Mouse (Mus musculus): ENCODE results near the gene Kng1.

DNA sequence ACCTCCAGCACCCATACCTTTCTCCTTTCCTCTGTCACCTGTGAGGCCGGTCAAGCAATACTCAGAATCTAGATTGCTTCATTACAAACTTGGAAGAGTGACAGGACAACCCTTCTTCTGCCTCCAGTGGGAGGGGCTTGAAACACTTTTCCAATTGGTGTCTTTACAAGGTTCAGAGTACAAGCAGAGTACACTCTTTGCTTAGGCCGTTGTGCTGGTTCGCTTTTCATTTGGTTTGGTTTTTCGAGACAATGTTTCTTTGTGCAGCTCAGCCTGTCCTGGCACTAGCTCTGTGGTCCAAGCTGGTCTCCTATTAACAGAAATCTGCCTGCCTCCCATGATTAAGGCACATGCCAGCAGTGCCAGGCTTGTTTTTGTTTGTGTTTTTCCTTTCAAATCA is 18.4 kb upstream of the Kng1 start:
- TF ChIP-seq CTCF (conservative IDR thresholded peaks at IDR 0.05; ENCODE audit: insufficient read depth, insufficient read length, low read depth, low read length): no peak
- no peak for TF ChIP-seq POLR2A (IDR thresholded peaks at IDR 0.05; ENCODE audit: low read depth, low read length)

Measured in kidney, adult 2 months (tissue).